Mouse (Mus musculus) kidney, postnatal 36 days (tissue): ENCODE results near the gene Smok2a.
"Not testable (repeated sequence)": the region's sequence is repeated elsewhere in the genome, so short reads cannot be mapped to it uniquely, and the experiment has no call there.

ENCODE experiments used
- DNase-seq, 2 experiments: peaks; one replicate each; pipeline ENCODE4 v3.0.0; 2021 to 2022; ENCODE audit warnings: mixed read lengths in 2 of 2

The Smok2a gene

GRCm38 (mm10) chr17:13220888-13221287 is at the start of gene Smok2a:
Gene Smok2a, plus strand, starts transcription at chr17:13221188.
- DNase-seq, result no peak

GRCm38 (mm10) chr17:13173578-13173977 is 47.4 kb upstream of the Smok2a start:
- DNase-seq, result not testable (repeated sequence)

GRCm38 (mm10) chr17:13174029-13174428 is 47.0 kb upstream of the Smok2a start:
- peak in 1 of 2 experiments; percentile 25 for DNase-seq

- not testable (repeated sequence) for DNase-seq
Measured at GRCm38 (mm10) chr17:13175609-13176008, 45.4 kb upstream of the Smok2a start.

GRCm38 (mm10) chr17:13177796-13178195 is 43.2 kb upstream of the Smok2a start:
- DNase-seq, result not testable (repeated sequence)

GRCm38 (mm10) chr17:13179021-13179420 is 42.0 kb upstream of the Smok2a start:
- DNase-seq, result not testable (repeated sequence)

- not testable (repeated sequence) for DNase-seq
Measured at GRCm38 (mm10) chr17:13180491-13180890, 40.5 kb upstream of the Smok2a start.

GRCm38 (mm10) chr17:13182712-13183111 is 38.3 kb upstream of the Smok2a start:
- DNase-seq, result not testable (repeated sequence)

- not testable (repeated sequence) for DNase-seq
Measured at GRCm38 (mm10) chr17:13184514-13184913, 36.5 kb upstream of the Smok2a start.

GRCm38 (mm10) chr17:13186541-13186940 is 34.4 kb upstream of the Smok2a start:
- not testable (repeated sequence) for DNase-seq

GRCm38 (mm10) chr17:13187621-13188020 is 33.4 kb upstream of the Smok2a start:
- DNase-seq, result not testable (repeated sequence)

- not testable (repeated sequence) for DNase-seq
Measured at GRCm38 (mm10) chr17:13188846-13189245, 32.1 kb upstream of the Smok2a start.

GRCm38 (mm10) chr17:13190836-13191583 is 30.0 kb upstream of the Smok2a start:
- DNase-seq, result not testable (repeated sequence)

GRCm38 (mm10) chr17:13196486-13196885 is 24.5 kb upstream of the Smok2a start:
- not testable (repeated sequence) for DNase-seq

GRCm38 (mm10) chr17:13198812-13199211 is 22.2 kb upstream of the Smok2a start:
- not testable (repeated sequence) for DNase-seq

- DNase-seq, result not testable (repeated sequence)
Measured at GRCm38 (mm10) chr17:13199880-13200409, 21.0 kb upstream of the Smok2a start.

GRCm38 (mm10) chr17:13201551-13201950 is 19.4 kb upstream of the Smok2a start:
- DNase-seq, result not testable (repeated sequence)

GRCm38 (mm10) chr17:13202453-13203107 is 18.4 kb upstream of the Smok2a start:
- DNase-seq, result not testable (repeated sequence)

- DNase-seq, result not testable (repeated sequence)
Measured at GRCm38 (mm10) chr17:13205247-13205646, 15.7 kb upstream of the Smok2a start.

GRCm38 (mm10) chr17:13206491-13206890 is 14.5 kb upstream of the Smok2a start:
- DNase-seq, result no peak

GRCm38 (mm10) chr17:13208460-13208859 is 12.5 kb upstream of the Smok2a start:
- not testable (repeated sequence) for DNase-seq

- no peak for DNase-seq
Measured at GRCm38 (mm10) chr17:13212136-13212850, 8.7 kb upstream of the Smok2a start.

- DNase-seq, result no peak
Measured at GRCm38 (mm10) chr17:13214169-13214568, 6.8 kb upstream of the Smok2a start.
